Mouse (Mus musculus) heart, postnatal 0 days (tissue): ENCODE results near the gene Med22. TPM values are rescaled to one million over a fixed set of nuclear protein-coding genes. Genes with fewer than 3 reads are reported as not detected.

Experiments
- ATAC-seq: fragments of 200-750 bp; cut with Nextera tagmentation; 2 replicates; pipeline ENCODE4 v1.8.0; 2017; ENCODE audit warnings: low read depth, moderate number of reproducible peaks, moderate library complexity; ENCODE audit not compliant: insufficient read depth
- DNase-seq: peaks from one replicate; pipeline ENCODE4 v3.0.0-alpha.2; 2016; ENCODE audit warnings: low spot score
- H3K27ac ChIP-seq: fragments of 300-500 bp; sonication (generic); 2 replicates; pipeline ENCODE4 v1.5.1; 2014; ENCODE audit warnings: low read depth, mild to moderate bottlenecking
- H3K27me3 ChIP-seq: fragments of 300-500 bp; sonication (generic); 2 replicates; pipeline ENCODE4 v1.6.1; 2014; ENCODE audit warnings: low read length, mixed read lengths; ENCODE audit not compliant: control insufficient read depth, insufficient read depth
- H3K36me3 ChIP-seq: fragments of 300-500 bp; sonication (generic); replicated peaks from 2 replicates; pipeline ENCODE4 v1.6.1; 2014; ENCODE audit warnings: low read length, mixed read lengths; ENCODE audit not compliant: control insufficient read depth, insufficient read depth
- H3K4me1 ChIP-seq: fragments of 300-500 bp; sonication (generic); 2 replicates; pipeline ENCODE4 v1.6.1; 2014; ENCODE audit warnings: antibody characterized with exemption; ENCODE audit not compliant: control insufficient read depth, insufficient read depth
- H3K4me2 ChIP-seq: fragments of 300-500 bp; sonication (generic); 2 replicates; pipeline ENCODE4 v1.6.1; 2014; ENCODE audit warnings: low read depth, mild to moderate bottlenecking, low read length, moderate library complexity
- H3K4me3 ChIP-seq: fragments of 300-500 bp; sonication (generic); 2 replicates; pipeline ENCODE4 v1.5.1; 2014; ENCODE audit warnings: low read depth, low read length
- H3K9ac ChIP-seq: fragments of 300-500 bp; sonication (generic); replicated peaks from 2 replicates; pipeline ENCODE4 v1.6.1; 2014; ENCODE audit warnings: low read depth, low read length, mixed read lengths
- H3K9me3 ChIP-seq: fragments of 300-500 bp; sonication (generic); replicated peaks from 2 replicates; pipeline ENCODE4 v1.6.1; 2016; ENCODE audit warnings: low read length; ENCODE audit not compliant: control insufficient read depth
- CTCF ChIP-seq: IDR thresholded peaks from 2 replicates; pipeline ENCODE4 v1.5.1; 2016; ENCODE audit warnings: antibody characterized with exemption, control low read depth, low read depth
- EP300 ChIP-seq: IDR thresholded peaks from 2 replicates; pipeline ENCODE4 v1.6.1; 2016; ENCODE audit warnings: antibody characterized with exemption, low read depth
- WGBS: fragments of 180-500 bp; shearing (Covaris S2); extraction: QIAGEN DNeasy Blood & Tissue Kit; methylation state at CpG from one replicate; pipeline ENCODE4 v1.1.7; 2014; 5-methylcytosine and 5-hydroxymethylcytosine counted together
- polyA plus RNA-seq: library from polyadenylated mRNA; unstranded; fragments of >200 nt; fragmentation: Nextera tagmentation; extraction: Ambion mirVana; gene quantifications from 2 replicates; pipeline ENCODE4 v1.2.1, GENCODE M21; 2015
- total RNA-seq: library from RNA; depleted of rRNA; stranded (reverse); fragments of >200 nt; gene quantifications from 2 replicates; pipeline ENCODE4 v1.2.3, GENCODE M21; 2014; ENCODE audit warnings: low replicate concordance

The Med22 gene
- total and polyA plus RNA-seq, 2 experiments from 2014 or later = 35.2 to 38.0 TPM

DNA sequence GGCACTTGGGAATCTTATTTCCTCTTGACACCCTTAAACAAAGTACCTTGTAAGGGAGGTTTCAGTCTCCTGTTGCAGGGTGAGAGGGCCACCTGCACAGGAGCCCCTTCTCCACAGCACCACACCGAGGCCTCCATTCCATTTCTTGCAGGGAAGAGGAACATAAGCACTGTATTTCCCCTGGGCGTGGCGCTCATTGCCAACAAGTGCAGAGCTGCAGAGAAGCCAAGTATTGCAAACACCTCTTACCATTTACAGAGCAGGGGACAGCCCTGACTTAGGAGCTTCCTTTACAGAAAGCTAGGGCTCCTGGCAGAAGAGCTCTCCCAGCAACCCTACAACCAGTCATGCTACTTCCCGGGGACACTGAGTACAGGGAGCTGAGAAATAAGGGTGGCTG is 41.7 kb upstream of the Med22 start:
- 90% methylated on average over 4 of the region's 4 CpGs for WGBS
- H3K9ac ChIP-seq = no peak overlapping the region
- TF ChIP-seq CTCF (no peak), EP300 (no peak)
- H3K27me3 ChIP-seq = no peaks in the 10 kb centered on the region
- H3K36me3 ChIP-seq = peaks cover 54% of the 10 kb centered on the region
- H3K4me3 ChIP-seq = no peak overlapping the region
- H3K4me1 ChIP-seq = no peaks in the 10 kb centered on the region
- ATAC-seq (no peak), DNase-seq (no peak)
- no peaks in the 10 kb centered on the region for H3K9me3 ChIP-seq
- no peak overlapping the region for H3K4me2 ChIP-seq
- no peak overlapping the region for H3K27ac ChIP-seq

DNA sequence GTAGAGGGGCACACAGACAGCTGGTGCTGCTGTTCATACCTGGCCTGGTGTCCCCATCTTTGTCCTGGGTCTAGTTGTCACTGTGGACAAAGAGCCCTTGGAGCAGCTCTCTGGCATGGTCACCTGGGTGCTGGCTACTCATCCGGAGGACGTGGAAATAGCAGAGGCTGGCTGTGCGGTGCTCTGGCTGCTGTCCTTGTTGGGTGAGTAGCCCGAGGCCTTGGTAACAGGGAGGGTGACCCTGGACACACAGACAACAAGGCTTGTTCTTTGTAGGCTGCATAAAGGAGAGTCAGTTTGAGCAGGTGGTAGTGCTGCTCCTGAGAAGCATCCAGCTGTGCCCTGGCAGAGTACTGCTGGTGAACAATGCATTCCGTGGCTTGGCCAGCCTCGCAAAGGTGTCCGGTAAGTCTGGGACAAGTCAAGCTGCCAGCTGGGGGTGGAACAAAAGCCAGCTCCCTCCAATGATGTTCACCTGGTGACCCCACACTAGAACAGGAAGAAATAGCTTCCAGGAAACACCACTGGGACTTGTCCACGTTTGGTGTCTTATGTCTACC is 40.9 kb upstream of the Med22 start:
- no peaks in the 10 kb centered on the region for H3K27me3 ChIP-seq
- TF ChIP-seq CTCF (no peak), EP300 (no peak)
- no peak overlapping the region for H3K4me3 ChIP-seq
- DNase-seq (no peak), ATAC-seq (no peak)
- peaks cover 49% of the 10 kb centered on the region for H3K36me3 ChIP-seq
- WGBS = 86% methylated on average over 8 of the region's 8 CpGs
- H3K4me1 ChIP-seq = no peaks in the 10 kb centered on the region
- H3K9me3 ChIP-seq = no peaks in the 10 kb centered on the region
- no peak overlapping the region for H3K27ac ChIP-seq
- H3K4me2 ChIP-seq = no peak overlapping the region
- no peak overlapping the region for H3K9ac ChIP-seq

DNA sequence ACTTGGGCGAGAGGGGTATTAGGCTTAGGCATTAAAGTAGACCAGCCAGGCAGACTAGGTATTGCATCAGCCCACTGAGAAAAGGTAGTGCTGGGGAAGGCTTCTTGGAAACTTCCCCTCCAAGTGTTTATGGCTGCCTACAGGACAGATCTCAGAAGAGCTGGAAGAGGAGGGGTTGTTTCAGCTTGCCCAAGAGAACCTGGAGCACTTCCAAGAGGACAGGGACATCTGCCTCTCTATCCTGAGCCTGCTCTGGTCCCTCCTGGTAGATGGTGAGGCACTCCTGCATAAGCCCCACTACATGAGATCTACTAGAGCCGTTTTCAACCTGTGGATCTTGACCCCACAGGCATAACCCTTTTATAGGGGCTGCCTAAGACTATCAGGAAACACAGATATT is 39.9 kb upstream of the Med22 start:
- Histone ChIP-seq H3K27me3 (no peaks in the 10 kb centered on the region), H3K4me3 (no peak overlapping the region), H3K36me3 (peaks cover 39% of the 10 kb centered on the region), H3K27ac (no peak overlapping the region), H3K9ac (no peak overlapping the region), H3K9me3 (no peaks in the 10 kb centered on the region), H3K4me2 (no peak overlapping the region), H3K4me1 (no peaks in the 10 kb centered on the region)
- no peak for TF ChIP-seq CTCF
- TF ChIP-seq EP300 = no peak
- DNase-seq (no peak), ATAC-seq (no peak)
- WGBS = 82% methylated on average over 2 of the region's 2 CpGs

DNA sequence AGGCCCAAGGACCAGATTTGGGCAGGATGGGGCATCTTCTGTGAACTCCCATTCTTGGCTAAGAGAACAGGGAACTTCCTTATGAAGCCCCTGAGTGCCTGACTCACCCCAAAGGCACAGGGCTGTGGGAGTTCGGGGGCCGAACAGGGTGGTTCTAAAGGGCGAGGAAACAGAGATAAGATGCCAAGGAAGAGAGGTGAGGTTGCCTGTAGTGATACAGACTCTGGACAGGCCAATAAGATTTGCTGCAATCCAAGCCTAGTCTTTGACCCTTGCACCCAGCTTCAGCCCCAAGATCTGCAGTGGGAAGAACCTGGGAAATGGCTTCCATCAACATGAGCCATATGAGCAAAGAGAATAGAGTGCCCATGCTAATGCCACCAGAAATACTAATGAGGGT is 32.8 kb upstream of the Med22 start:
- Histone ChIP-seq H3K4me1 (no peaks in the 10 kb centered on the region), H3K9me3 (no peaks in the 10 kb centered on the region), H3K9ac (no peak overlapping the region), H3K27ac (no peak overlapping the region), H3K27me3 (no peaks in the 10 kb centered on the region), H3K36me3 (no peaks in the 10 kb centered on the region; the same call in 1 of the 2 replicates), H3K4me3 (no peak overlapping the region), H3K4me2 (no peak overlapping the region)
- DNase-seq (no peak), ATAC-seq (no peak)
- TF ChIP-seq CTCF = no peak
- TF ChIP-seq EP300 = no peak
- WGBS = 54% methylated on average over 3 of the region's 3 CpGs

DNA sequence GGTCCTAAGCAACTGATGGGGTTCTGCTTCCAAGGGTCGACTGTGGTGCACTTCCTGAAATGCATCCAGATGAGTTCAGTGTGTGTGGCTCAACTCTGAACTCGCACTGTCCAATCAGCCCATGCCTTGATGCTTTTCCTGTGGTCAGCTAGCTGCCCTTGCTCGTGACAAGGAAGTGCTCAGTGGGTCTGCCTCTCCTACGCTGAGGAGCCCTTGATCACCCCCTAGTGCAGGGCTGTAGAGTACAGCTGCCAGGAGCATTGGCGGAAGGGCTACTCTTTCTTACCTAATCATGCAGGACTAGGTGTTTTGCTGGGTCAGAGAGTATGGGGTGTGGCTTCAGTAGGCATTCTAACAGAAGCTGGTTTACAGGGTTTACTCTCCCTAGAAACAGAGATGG is 31.1 kb upstream of the Med22 start:
- Histone ChIP-seq H3K4me2 (no peak overlapping the region), H3K4me1 (no peaks in the 10 kb centered on the region), H3K27me3 (no peaks in the 10 kb centered on the region), H3K36me3 (no peaks in the 10 kb centered on the region), H3K9ac (no peak overlapping the region), H3K27ac (no peak overlapping the region), H3K4me3 (no peak overlapping the region), H3K9me3 (no peaks in the 10 kb centered on the region)
- 37% methylated on average over 5 of the region's 5 CpGs for WGBS
- no peak for ATAC-seq
- TF ChIP-seq CTCF (no peak), EP300 (no peak)
- DNase-seq = no peak

DNA sequence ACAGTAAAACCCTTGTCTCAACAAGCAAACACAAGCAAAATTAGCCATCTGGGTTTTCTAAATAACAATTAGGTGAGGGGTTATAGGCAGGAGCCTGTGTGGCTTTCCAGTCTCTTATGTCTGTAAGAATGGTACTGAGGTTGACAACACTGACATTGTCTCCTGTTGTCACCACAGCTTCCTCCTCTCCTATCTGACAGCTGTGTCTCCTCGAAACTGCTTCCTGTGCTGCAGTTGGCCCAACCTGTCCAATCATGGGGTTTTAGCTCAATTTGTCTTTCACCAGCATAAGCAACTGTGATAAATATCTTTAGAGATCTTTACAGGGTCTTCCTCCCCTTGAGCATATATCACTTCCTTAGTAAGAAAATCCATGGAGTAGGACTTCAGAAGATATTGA is 25.9 kb upstream of the Med22 start:
- Histone ChIP-seq H3K9ac (no peak overlapping the region), H3K4me1 (peaks cover 13% of the 10 kb centered on the region), H3K27me3 (no peaks in the 10 kb centered on the region), H3K9me3 (no peaks in the 10 kb centered on the region), H3K4me2 (no peak overlapping the region), H3K4me3 (no peak overlapping the region), H3K27ac (no peak overlapping the region), H3K36me3 (no peaks in the 10 kb centered on the region)
- no peak for ATAC-seq
- no peak for TF ChIP-seq CTCF
- no peak for TF ChIP-seq EP300
- no peak for DNase-seq
- WGBS = 30% methylated on average over 1 of the region's 1 CpGs
